Mouse (Mus musculus): Measurements from ENCODE around the gene Sdhaf3.

GRCm38 (mm10) chr6:7085506-7085905 lies 129.7 kb downstream of the Sdhaf3 start:
- TF ChIP-seq POLR2A (IDR thresholded peaks at IDR 0.05; ENCODE audit: insufficient read depth, low read length) (no peak), CTCF (IDR thresholded peaks at IDR 0.05; ENCODE audit: low read depth, low read length) (no peak)

Measured in ES-Bruce4 (cell line).